Mouse (Mus musculus) neural tube, embryonic 13.5 days (tissue): ENCODE results near the gene Zfp385b. TPM values are rescaled to one million over a fixed set of nuclear protein-coding genes. Genes with fewer than 3 reads are reported as not detected.

Source experiments
- ATAC-seq: fragments of 200-750 bp; cut with Nextera tagmentation; 2 replicates; pipeline ENCODE4 v1.8.0; 2017; ENCODE audit warnings: low read depth, mild to moderate bottlenecking, moderate TSS enrichment, moderate library complexity
- H3K27ac ChIP-seq: fragments of 300-500 bp; sonication (generic); replicated peaks from 2 replicates; pipeline ENCODE4 v1.5.1; 2015; ENCODE audit warnings: moderate library complexity, mild to moderate bottlenecking, inconsistent platforms
- H3K27me3 ChIP-seq: fragments of 300-500 bp; sonication (generic); 2 replicates; pipeline ENCODE4 v1.6.1; 2015; ENCODE audit warnings: mild to moderate bottlenecking, inconsistent platforms
- H3K36me3 ChIP-seq: fragments of 300-500 bp; sonication (generic); 2 replicates; pipeline ENCODE4 v1.6.1; 2015; ENCODE audit warnings: mild to moderate bottlenecking, inconsistent platforms
- H3K4me1 ChIP-seq: fragments of 300-500 bp; sonication (generic); replicated peaks from 2 replicates; pipeline ENCODE4 v1.6.1; 2015; ENCODE audit warnings: inconsistent platforms
- H3K4me2 ChIP-seq: fragments of 300-500 bp; sonication (generic); 2 replicates; pipeline ENCODE4 v1.6.1; 2015; ENCODE audit warnings: inconsistent platforms, mild to moderate bottlenecking, moderate library complexity
- H3K4me3 ChIP-seq: fragments of 300-500 bp; sonication (generic); 2 replicates; pipeline ENCODE4 v1.5.1; 2015; ENCODE audit warnings: mild to moderate bottlenecking, inconsistent platforms
- H3K9ac ChIP-seq: fragments of 300-500 bp; sonication (generic); 2 replicates; pipeline ENCODE4 v1.6.1; 2015; ENCODE audit warnings: moderate library complexity, mild to moderate bottlenecking, inconsistent platforms
- H3K9me3 ChIP-seq: fragments of 300-500 bp; sonication (generic); 2 replicates; pipeline ENCODE4 v1.6.1; 2016; ENCODE audit warnings: inconsistent platforms
- WGBS: fragments of 180-500 bp; shearing (Covaris S2); methylation state at CpG from one replicate; pipeline ENCODE4 v1.1.7; 2015; 5-methylcytosine and 5-hydroxymethylcytosine counted together
- polyA plus RNA-seq: library from polyadenylated mRNA; unstranded; fragments of >200 nt; fragmentation: Nextera tagmentation; extraction: Ambion mirVana; gene quantifications from 2 replicates; pipeline ENCODE4 v1.2.1, GENCODE M21; 2015

The Zfp385b gene
- polyA plus RNA-seq, 1 experiment from 2014 or later: 7.7 TPM

DNA sequence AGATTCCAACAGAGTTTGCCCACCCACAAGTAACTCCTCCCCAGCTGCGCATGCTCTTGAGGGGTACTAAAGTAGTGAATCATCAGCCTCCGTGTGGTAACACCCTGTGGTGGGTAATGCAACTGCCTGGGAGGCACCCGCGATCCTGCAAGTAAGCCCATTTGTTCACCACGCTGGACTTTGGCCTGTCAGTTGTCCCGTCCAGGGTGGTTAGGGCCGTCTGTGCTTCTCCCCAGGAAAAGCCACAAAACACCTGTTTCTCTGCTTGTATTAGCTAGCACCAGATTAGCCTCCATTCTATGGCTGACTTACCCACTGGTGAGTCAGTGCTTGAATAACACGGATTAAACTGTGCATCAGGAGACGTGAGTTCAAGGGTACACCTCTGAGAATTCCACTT lies 442.6 kb downstream of the Zfp385b start:
- Histone ChIP-seq H3K4me3 (no peak overlapping the region), H3K27ac (no peak overlapping the region), H3K4me1 (peaks cover 12% of the 10 kb centered on the region), H3K9me3 (no peaks in the 10 kb centered on the region), H3K27me3 (no peaks in the 10 kb centered on the region), H3K36me3 (no peaks in the 10 kb centered on the region), H3K9ac (no peak overlapping the region), H3K4me2 (no peak overlapping the region)
- ATAC-seq: no peak
- 78% methylated on average over 9 of the region's 9 CpGs for WGBS

DNA sequence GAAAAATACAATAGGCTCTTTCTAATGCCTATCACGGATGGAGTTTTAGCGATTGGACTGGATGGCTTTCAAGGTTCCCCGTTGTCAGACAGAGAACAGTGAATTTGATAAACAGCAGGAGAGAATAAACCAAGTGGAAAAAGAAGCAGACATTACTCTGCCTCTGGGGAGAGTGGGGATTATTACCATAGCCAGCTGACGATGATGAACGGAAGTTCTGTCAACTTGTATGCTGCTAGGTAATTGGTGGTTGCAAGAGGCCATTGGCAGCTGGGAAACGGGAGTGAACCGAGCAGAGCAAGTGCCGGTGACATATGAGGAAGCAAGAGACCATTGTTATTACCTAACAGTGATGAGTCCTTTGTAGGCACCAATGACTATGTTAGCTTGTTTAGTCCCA lies 444.3 kb downstream of the Zfp385b start:
- H3K27me3 ChIP-seq: no peaks in the 10 kb centered on the region
- H3K4me3 ChIP-seq: no peak overlapping the region
- WGBS: 35% methylated on average over 8 of the region's 8 CpGs
- H3K9me3 ChIP-seq: no peaks in the 10 kb centered on the region
- no peaks in the 10 kb centered on the region for H3K36me3 ChIP-seq
- H3K9ac ChIP-seq: no peak overlapping the region
- peak; percentile 47; the same call in 1 of the 2 replicates for ATAC-seq
- peaks cover 12% of the 10 kb centered on the region for H3K4me1 ChIP-seq
- H3K27ac ChIP-seq: no peak overlapping the region
- H3K4me2 ChIP-seq: no peak overlapping the region

DNA sequence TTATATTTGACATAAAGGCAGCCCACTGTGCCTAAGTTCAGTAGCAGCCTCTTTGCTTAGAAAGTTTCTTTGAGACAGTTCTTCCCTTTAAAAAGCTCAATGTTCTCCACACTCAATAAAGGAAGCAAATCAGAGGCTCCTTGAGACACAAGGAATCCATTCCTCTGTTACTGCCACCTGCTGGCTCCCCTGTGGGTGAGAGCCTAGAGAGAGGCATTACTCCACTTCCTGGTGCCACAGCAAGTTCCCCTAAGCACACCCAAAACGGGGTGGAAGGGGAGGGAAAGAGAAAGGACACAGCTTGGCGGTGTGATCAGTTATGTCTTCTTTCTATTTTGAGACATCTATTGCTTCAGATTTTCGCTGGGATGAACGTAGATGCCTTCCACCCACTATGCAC lies 450.3 kb downstream of the Zfp385b start:
- Histone ChIP-seq H3K9me3 (no peaks in the 10 kb centered on the region), H3K9ac (no peak overlapping the region), H3K4me2 (no peak overlapping the region), H3K4me1 (0 out of 2 replicates have a peak, but pooled peaks cover 2% of the 10 kb centered on the region), H3K27me3 (no peaks in the 10 kb centered on the region), H3K27ac (no peak overlapping the region), H3K4me3 (no peak overlapping the region), H3K36me3 (no peaks in the 10 kb centered on the region)
- ATAC-seq: no peak
- WGBS: 55% methylated on average over 4 of the region's 4 CpGs

Other genes with a start within 250 kb of the Zfp385b start
- 19.6 and 20.0 TPM in 2 replicates for gene Cwc22, start 126.7 kb upstream of the Zfp385b start, polyA plus RNA-seq